Mouse (Mus musculus): ENCODE results near the gene Hist3h2a. TPM values are rescaled to one million over a fixed set of nuclear protein-coding genes. Genes with fewer than 3 reads are reported as not detected.

The Hist3h2a gene
- polyA plus RNA-seq, 1 experiment from 2014 or later = 13.7 TPM

- Histone ChIP-seq H3K27ac (no peak overlapping the region), H3K9me3 (replicated peaks) (no peaks in the 10 kb centered on the region), H3K36me3 (peaks cover 29% of the 10 kb centered on the region), H3K4me1 (replicated peaks) (peaks cover 40% of the 10 kb centered on the region), H3K27me3 (no peaks in the 10 kb centered on the region), H3K4me3 (replicated peaks) (no peak overlapping the region), H3K4me2 (no peak overlapping the region), H3K9ac (no peak overlapping the region)
- ATAC-seq (ENCODE audit: low read depth) (no peak), DNase-seq (no peak)
- whole genome bisulfite sequencing (ENCODE audit: insufficient replicate concordance) = 80% methylated on average over 21 of the region's 21 CpGs
Observed at GRCm38 (mm10) chr11:58970831-58971530, 16.5 kb downstream of the Hist3h2a start.

GRCm38 (mm10) chr11:58971796-58972195, 17.3 kb downstream of the Hist3h2a start:
- H3K4me2 ChIP-seq = no peak overlapping the region
- no peaks in the 10 kb centered on the region for H3K9me3 ChIP-seq (replicated peaks)
- peaks cover 29% of the 10 kb centered on the region for H3K36me3 ChIP-seq
- DNase-seq (no peak), ATAC-seq (ENCODE audit: low read depth) (no peak)
- no peak overlapping the region for H3K9ac ChIP-seq
- no peak overlapping the region for H3K4me3 ChIP-seq (replicated peaks)
- WGBS (ENCODE audit: insufficient replicate concordance) = 91% methylated on average over 3 of the region's 3 CpGs
- H3K4me1 ChIP-seq (replicated peaks) = peaks cover 36% of the 10 kb centered on the region
- H3K27ac ChIP-seq = no peak overlapping the region
- H3K27me3 ChIP-seq = no peaks in the 10 kb centered on the region

GRCm38 (mm10) chr11:58974414-58974813, 19.9 kb downstream of the Hist3h2a start:
- 58% methylated on average over 3 of the region's 3 CpGs for WGBS (ENCODE audit: insufficient replicate concordance)
- ATAC-seq (ENCODE audit: low read depth) = no peak
- H3K36me3 ChIP-seq = peaks cover 26% of the 10 kb centered on the region
- no peaks in the 10 kb centered on the region for H3K9me3 ChIP-seq (replicated peaks)
- no peak overlapping the region for H3K9ac ChIP-seq
- peaks cover 41% of the 10 kb centered on the region for H3K4me1 ChIP-seq (replicated peaks)
- no peaks in the 10 kb centered on the region for H3K27me3 ChIP-seq
- H3K4me2 ChIP-seq = no peak overlapping the region
- H3K4me3 ChIP-seq (replicated peaks) = no peak overlapping the region
- no peak for DNase-seq
- no peak overlapping the region for H3K27ac ChIP-seq

DNA sequence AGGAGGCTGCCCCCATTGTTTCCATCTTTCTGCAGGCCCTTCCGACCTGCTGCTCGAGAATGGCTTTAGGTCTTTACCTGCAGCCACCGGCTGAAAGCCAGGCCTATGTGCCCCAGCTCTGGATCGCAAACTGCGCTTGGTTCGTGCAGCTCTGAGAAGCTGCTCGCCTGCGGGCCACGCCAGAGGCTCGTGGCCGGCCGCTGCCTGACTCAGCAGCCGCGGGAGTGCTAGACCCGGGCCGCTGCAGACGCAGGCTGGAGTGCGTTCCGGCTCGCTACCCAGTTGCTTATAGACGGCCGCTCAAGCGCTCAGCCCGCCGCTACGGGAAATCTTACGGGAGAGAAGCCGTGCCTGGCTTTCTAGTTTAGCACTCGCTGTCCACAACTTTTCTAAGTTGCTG, 22.7 kb downstream of the Hist3h2a start:
- peak overlapping the region; percentile 95 for H3K4me3 ChIP-seq (replicated peaks)
- no peaks in the 10 kb centered on the region for H3K27me3 ChIP-seq
- H3K4me2 ChIP-seq = peak overlapping the region; percentile 88
- H3K27ac ChIP-seq = peak overlapping the region; percentile 87
- H3K9me3 ChIP-seq (replicated peaks) = no peaks in the 10 kb centered on the region
- ATAC-seq (ENCODE audit: low read depth) (peak; percentile 62), DNase-seq (peak; percentile 54)
- peak overlapping the region; percentile 95 for H3K9ac ChIP-seq
- peaks cover 17% of the 10 kb centered on the region for H3K36me3 ChIP-seq
- WGBS (ENCODE audit: insufficient replicate concordance) = under 1% methylated on average over 29 of the region's 29 CpGs
- peaks cover 65% of the 10 kb centered on the region for H3K4me1 ChIP-seq (replicated peaks)

DNA sequence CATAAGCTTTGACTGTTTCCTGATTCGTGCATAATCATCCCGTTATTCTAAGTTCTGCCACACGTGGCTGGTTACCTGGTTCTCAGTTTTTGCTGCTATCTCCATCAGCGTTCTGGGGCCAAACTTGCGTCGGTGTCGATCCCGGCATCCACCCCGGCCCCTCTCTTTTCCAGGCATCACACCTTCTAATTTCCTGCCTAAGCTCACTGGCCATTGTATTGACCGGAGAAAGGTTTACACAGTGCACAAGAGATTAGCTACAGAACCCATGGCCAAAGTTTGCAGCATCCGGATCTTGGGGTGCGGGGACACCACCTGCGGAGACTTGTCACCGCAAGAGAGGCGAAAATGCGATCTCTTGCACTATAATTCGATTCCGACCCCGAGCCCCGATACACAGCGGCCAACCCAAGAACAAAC, 23.1 kb downstream of the Hist3h2a start:
- DNase-seq (no peak), ATAC-seq (ENCODE audit: low read depth) (peak; percentile 24)
- peak overlapping the region; percentile 95 for H3K9ac ChIP-seq
- H3K27me3 ChIP-seq = no peaks in the 10 kb centered on the region
- H3K27ac ChIP-seq = peak overlapping the region; percentile 87
- peaks cover 68% of the 10 kb centered on the region for H3K4me1 ChIP-seq (replicated peaks)
- H3K36me3 ChIP-seq = peaks cover 19% of the 10 kb centered on the region
- under 1% methylated on average over 21 of the region's 21 CpGs for WGBS (ENCODE audit: insufficient replicate concordance)
- H3K9me3 ChIP-seq (replicated peaks) = no peaks in the 10 kb centered on the region
- H3K4me3 ChIP-seq (replicated peaks) = peak overlapping the region; percentile 95
- H3K4me2 ChIP-seq = peak overlapping the region; percentile 88

DNA sequence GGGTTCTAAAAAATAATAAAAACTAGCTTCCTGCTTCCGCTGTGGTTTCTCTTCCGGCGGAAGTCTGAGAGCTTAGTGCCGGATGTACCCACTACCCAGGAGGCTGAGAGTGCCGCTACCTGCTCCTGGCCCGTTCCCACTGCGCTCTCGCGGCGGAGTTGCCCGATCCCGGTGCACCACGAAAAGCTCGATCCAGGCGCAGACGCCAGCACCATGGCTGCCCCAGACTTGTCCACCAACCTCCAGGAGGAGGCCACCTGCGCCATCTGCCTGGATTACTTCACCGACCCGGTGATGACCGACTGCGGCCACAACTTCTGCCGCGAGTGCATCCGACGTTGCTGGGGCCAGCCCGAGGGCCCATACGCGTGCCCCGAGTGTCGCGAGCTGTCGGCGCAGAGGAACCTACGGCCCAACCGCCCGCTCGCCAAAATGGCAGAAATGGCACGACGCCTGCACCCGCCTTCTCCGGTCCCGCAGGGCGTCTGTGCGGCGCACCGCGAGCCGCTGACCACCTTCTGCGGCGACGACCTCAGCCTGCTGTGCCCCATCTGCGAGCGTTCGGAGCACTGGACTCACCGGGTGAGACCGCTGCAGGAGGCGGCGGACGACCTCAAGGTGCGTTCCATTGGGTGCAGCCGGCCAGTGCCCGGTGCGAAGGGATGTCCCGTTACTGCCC, 23.7 kb downstream of the Hist3h2a start, which contains the start of gene Trim11:
Gene Trim11, plus strand, starts transcription at position 67 of the 679 bp plus-strand sequence.
- under 1% methylated on average over 64 of the region's 64 CpGs for WGBS (ENCODE audit: insufficient replicate concordance)
- peak within 1 kb of the TSS; percentile 95 for H3K4me3 ChIP-seq (replicated peaks)
- H3K4me1 ChIP-seq (replicated peaks) = peaks cover 68% of the 10 kb centered on the region
- DNase-seq (no peak), ATAC-seq (ENCODE audit: low read depth) (peak; percentile 64)
- peaks cover 24% of the 10 kb centered on the region for H3K36me3 ChIP-seq
- H3K27me3 ChIP-seq = no peaks in the 10 kb centered on the region
- peak within 1 kb of the TSS; percentile 87 for H3K27ac ChIP-seq
- H3K4me2 ChIP-seq = peak within 1 kb of the TSS; percentile 88
- H3K9ac ChIP-seq = peak within 1 kb of the TSS; percentile 95
- no peaks in the 10 kb centered on the region for H3K9me3 ChIP-seq (replicated peaks)

- H3K27me3 ChIP-seq = no peaks in the 10 kb centered on the region
- H3K4me2 ChIP-seq = peak overlapping the region; percentile 88
- peaks cover 26% of the 10 kb centered on the region for H3K36me3 ChIP-seq
- H3K4me1 ChIP-seq (replicated peaks) = peaks cover 68% of the 10 kb centered on the region
- 2% methylated on average over 5 of the region's 5 CpGs for WGBS (ENCODE audit: insufficient replicate concordance)
- no peak for DNase-seq
- H3K9ac ChIP-seq = peak overlapping the region; percentile 95
- H3K27ac ChIP-seq = peak overlapping the region; percentile 87
- H3K4me3 ChIP-seq (replicated peaks) = peak overlapping the region; percentile 95
- no peaks in the 10 kb centered on the region for H3K9me3 ChIP-seq (replicated peaks)
- ATAC-seq (ENCODE audit: low read depth) = peak; percentile 10; the same call in 1 of the 2 replicates
Observed at GRCm38 (mm10) chr11:58978706-58979030, 24.2 kb downstream of the Hist3h2a start.

- ATAC-seq (ENCODE audit: low read depth) = 0 out of 2 replicates have a peak, but pooled peaks have one; percentile 6
- whole genome bisulfite sequencing (ENCODE audit: insufficient replicate concordance) = 38% methylated on average over 3 of the region's 3 CpGs
- Histone ChIP-seq H3K36me3 (peaks cover 31% of the 10 kb centered on the region), H3K9me3 (replicated peaks) (no peaks in the 10 kb centered on the region), H3K4me2 (peak overlapping the region; percentile 88), H3K27me3 (no peaks in the 10 kb centered on the region), H3K4me3 (replicated peaks) (peak overlapping the region; percentile 95), H3K4me1 (replicated peaks) (peaks cover 64% of the 10 kb centered on the region), H3K9ac (peak overlapping the region; percentile 95), H3K27ac (peak overlapping the region; percentile 58)
- no peak for DNase-seq
Observed at GRCm38 (mm10) chr11:58979183-58979582, 24.7 kb downstream of the Hist3h2a start.

DNA sequence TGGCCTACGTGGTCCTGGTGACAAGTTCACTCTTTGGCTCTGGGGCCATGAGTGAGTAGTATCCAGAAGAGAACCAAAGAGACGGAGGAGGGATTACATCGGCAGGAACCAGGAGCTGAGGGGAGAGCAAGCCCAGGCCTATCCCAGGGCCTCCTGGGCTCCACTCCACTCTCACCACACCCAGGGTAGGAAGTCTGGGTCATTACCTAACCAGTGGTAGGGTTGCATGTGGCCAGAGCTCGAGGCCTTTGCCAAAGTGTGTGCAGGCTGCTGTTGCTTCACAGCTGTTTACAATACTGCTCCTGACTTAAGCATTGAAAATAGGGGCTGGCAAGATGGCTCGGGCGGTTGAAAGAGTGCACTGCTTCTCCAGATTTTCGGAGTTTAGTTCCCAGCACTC, 25.2 kb downstream of the Hist3h2a start:
- Histone ChIP-seq H3K4me3 (replicated peaks) (peak overlapping the region; percentile 95), H3K4me1 (replicated peaks) (peaks cover 59% of the 10 kb centered on the region), H3K9me3 (replicated peaks) (no peaks in the 10 kb centered on the region), H3K36me3 (peaks cover 32% of the 10 kb centered on the region), H3K4me2 (peak overlapping the region; percentile 88), H3K27ac (peak overlapping the region; percentile 58), H3K9ac (peak overlapping the region; percentile 95), H3K27me3 (no peaks in the 10 kb centered on the region)
- no peak for DNase-seq
- 64% methylated on average over 7 of the region's 7 CpGs for WGBS (ENCODE audit: insufficient replicate concordance)
- peak; percentile 32; the same call in 1 of the 2 replicates for ATAC-seq (ENCODE audit: low read depth)

- peak overlapping the region; percentile 95 for H3K4me3 ChIP-seq (replicated peaks)
- DNase-seq (no peak), ATAC-seq (ENCODE audit: low read depth) (no peak)
- peak overlapping the region; percentile 88 for H3K4me2 ChIP-seq
- peaks cover 41% of the 10 kb centered on the region for H3K36me3 ChIP-seq
- no peaks in the 10 kb centered on the region for H3K27me3 ChIP-seq
- peak overlapping the region; percentile 95 for H3K9ac ChIP-seq
- no peaks in the 10 kb centered on the region for H3K9me3 ChIP-seq (replicated peaks)
- WGBS (ENCODE audit: insufficient replicate concordance) = 75% methylated on average over 5 of the region's 5 CpGs
- no peak overlapping the region for H3K27ac ChIP-seq
- H3K4me1 ChIP-seq (replicated peaks) = peaks cover 58% of the 10 kb centered on the region
Observed at GRCm38 (mm10) chr11:58980381-58980990, 26.0 kb downstream of the Hist3h2a start.
